Mouse (Mus musculus) hematopoietic stem cell, adult 5-6 weeks (primary cell): ENCODE measurements around the gene Phf11c. TPM values are rescaled to one million over a fixed set of nuclear protein-coding genes. Genes with fewer than 3 reads are reported as not detected.
"Not testable (repeated sequence)": the region's sequence is repeated elsewhere in the genome, so short reads cannot be mapped to it uniquely, and the experiment has no call there.

ENCODE experiments used
- ATAC-seq, 2 experiments: fragments of 125-278 bp in 1 of 2; replicated peaks in 1 of 2; 2 replicates each; pipeline ENCODE4 v1.8.0; 2016 to 2017; ENCODE audit warnings: inconsistent platforms in 2 of 2, mild to moderate bottlenecking in 2 of 2, moderate number of reproducible peaks in 2 of 2, low read depth in 1 of 2, moderate TSS enrichment in 1 of 2; ENCODE audit not compliant: low FRiP score in 2 of 2, poor library complexity in 2 of 2, severe bottlenecking in 2 of 2, insufficient read depth in 1 of 2, low TSS enrichment in 1 of 2
- total RNA-seq: library from RNA; stranded (forward); fragments of 172-1452, 232-1000 nt; gene quantifications from 2 replicates; pipeline ENCODE4 v1.2.3, GENCODE M21; 2017

Gene Phf11c
- 1.5 and 1.7 TPM in 2 replicates for total RNA-seq

- no peak for ATAC-seq
These were observed at the start of gene Phf11c for GRCm38 (mm10) chr14:59395281-59395680. Gene Phf11c (minus strand): TSS chr14:59395381.

DNA sequence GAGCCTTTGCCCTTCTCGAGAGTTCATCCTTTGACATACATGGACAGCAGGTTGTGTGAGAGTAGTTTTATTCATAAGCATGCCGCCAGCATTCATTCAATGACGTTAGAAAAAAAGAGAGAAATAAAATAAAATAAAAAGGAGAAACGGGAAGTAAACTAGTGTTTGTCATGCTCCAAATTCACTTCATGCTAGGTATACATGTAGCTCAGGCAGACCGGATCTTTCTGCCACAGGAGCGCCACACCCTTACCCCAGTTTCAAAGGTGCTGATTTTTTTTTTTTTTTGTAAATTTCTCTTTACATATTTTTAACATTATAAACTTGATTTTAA, 46.3 kb upstream of the Phf11c start:
- 0 out of 4 replicates have a peak, but pooled peaks of 1 of the 2 experiments have one; percentile 20 for ATAC-seq

DNA sequence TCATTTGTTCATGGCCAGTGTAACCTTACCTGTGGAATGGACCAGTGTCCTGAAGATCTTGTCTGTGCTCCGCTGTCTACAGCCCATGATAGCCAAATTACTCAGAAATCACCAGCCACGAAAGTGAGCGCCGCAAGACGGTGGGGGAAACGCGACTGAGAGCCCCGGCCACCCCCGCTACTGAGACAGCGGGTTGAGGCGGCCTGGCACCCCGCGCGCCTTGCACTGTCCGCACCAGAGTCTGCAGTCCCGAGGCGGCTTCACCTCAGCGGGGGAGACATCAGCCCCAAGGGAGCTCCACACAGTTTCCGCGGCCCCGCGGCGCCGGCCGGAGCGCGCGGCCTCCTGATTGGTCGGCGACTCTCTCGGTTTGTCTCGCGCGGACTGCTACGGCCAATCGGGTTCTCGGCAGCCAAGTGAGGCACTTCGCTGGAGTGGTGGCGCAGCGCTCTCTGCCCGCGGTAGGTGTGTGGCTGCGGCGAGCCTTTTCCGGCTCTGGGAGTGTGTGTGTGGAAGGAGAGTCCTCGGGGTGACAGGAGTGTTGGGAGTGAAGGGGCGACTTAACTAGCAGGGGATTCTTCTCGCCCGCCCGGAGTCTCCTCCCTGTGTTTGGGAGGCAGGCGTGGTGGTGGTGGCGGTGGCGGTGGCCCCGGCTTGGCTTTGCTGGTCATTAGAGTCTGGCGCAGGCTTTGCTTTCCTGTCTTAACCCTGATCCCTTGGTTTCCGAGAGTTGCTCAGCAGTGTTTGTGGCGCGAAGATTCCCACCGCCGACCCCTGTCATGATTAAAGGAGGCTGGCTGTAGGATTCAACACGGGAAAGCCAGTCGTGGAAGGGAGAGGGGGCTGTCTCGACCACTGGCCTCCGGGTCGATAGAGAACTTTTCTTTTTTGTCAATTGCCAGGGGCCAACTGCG, 45.6 kb upstream of the Phf11c start, which contains the start of the genes Setdb2 and Cab39l:
Setdb2 (minus strand) TSS at position 327 of the 914 bp plus-strand sequence.
Cab39l (plus strand) TSS at position 415 of the 914 bp plus-strand sequence.
- peak; percentile 98 to 99 for ATAC-seq

DNA sequence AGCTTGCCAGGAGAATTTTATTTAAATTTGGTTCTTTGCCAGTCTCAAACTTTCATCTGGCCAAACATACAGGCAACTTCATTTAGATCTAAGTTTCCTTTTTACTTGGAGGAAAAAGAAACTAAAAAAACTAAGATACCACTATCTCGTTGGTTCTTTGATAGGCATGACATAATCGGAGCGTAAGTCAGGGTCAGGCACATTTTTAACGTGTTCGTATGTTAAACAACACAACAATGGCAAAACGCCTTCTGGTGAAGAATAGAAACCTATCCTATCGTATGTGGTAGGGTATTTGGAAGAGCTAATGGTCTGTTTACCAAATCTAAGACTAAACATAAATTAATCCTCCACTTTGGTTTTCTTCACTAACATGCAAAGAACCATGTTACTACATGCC, 44.9 kb upstream of the Phf11c start:
- no peak for ATAC-seq

- ATAC-seq: no peak
These were observed 43.3 kb upstream of the Phf11c start for GRCm38 (mm10) chr14:59438505-59438904.

- no peak for ATAC-seq
These were observed 42.2 kb upstream of the Phf11c start for GRCm38 (mm10) chr14:59437398-59437797.

DNA sequence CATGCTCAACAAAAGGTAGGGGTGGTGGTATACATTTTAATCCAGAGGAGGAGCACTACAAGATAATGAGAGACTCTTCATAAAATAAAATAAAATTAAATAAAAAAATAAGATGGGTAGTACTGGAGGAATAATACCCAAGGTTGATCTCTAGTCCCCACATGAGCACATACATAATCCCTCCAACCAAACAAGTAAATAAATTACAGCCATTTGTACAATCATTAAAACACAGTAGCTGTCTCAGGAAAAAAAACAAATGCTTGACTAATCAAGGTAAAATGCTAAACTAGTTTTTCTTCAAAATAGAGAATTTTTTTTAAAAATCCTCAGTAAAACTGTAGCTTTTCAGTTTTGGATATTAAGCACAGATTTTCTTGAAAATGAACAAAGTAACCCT, 40.0 kb upstream of the Phf11c start:
- ATAC-seq: no peak

DNA sequence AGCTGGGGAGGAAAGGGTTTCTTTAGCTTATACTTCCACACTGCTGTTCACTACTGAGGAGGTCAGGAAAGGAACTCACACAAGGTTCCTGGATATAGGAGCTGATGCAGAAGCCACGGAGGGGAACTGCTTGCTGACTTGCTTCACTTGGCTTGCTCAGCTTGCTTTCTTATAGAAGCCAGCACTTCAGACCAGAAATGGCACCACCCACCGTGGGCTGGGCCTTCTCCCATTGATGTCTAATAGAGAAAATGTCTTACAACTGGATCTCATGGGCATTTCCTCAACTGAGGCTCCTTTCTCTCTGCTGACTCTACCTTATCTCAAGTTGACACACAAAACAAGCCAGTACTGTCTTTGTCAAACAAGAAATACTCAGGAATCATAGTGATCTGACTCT, 38.7 kb upstream of the Phf11c start:
- ATAC-seq: no peak

DNA sequence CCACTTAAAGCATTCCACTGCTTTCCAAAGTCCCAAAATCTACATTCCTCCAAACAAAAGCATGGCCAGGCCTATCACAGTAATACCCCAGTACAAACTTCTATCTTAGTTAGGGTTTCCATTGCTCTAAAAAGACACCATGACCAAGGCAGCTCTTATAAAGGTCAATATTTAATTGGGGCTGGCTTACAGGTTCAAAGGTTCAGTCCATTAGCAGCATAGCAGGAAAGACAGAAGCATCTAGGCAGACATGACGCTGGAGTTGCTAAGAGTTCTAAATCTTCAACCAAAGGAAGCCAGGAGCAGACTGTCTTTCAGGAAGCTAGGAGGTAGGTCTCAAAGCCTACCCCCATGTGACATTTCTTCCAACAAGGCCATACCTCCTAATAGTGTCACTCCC, 35.4 kb upstream of the Phf11c start:
- no peak for ATAC-seq

DNA sequence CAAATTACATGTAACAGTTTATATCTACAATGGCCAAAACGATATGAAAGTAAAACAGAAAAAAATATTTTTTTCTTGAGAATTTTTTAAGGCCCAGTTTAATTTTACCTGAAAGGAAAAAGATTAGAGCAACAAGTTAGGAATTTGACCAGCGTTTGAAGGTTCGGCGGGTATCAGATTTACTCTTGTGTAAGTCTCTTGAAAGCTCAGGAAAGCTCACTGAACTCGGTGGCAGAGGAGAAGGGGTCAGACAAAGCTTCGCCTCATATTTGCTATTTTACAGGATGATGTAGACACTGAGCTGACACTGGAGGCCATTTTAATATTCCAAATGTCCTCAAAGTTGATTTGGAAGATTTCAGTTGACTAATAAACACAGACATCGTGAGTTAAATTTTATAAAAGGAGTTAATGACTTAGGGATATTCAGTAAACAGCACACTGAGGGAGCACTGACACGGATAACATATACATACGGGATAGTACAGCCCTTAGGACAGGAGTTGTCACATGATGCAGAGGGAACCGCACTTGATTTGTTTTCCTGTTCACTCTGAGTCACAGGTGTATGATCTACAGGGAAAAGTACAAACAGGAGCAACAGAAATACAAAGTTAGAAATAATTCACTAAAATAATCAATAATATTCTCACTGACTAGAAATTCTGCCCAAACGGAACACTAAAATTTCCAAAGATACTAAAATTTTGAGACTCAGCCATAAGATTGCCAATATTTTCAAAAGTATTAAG, 27.9 kb upstream of the Phf11c start:
- ATAC-seq: no peak

DNA sequence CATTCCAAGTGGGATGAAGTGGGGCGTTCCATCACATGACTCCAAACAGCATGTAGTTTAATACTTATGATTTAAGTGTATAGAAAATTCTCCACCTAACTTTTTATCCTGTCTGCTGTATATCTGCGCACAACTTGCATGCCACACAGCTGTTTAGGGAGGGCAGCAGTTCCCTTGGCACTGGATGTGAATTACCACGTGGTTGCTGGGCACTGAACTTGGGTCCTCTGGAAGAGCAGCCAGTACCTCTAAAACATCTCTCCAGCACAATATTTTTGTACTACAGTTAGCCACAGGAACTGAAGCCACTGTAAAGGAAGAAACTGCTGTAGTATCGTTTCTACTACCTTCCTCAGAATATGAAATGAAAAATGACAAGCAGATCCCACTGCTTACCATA, 23.0 kb upstream of the Phf11c start:
- no peak for ATAC-seq

- not testable (repeated sequence) for ATAC-seq
These were observed 19.8 kb upstream of the Phf11c start for GRCm38 (mm10) chr14:59414979-59415378.

DNA sequence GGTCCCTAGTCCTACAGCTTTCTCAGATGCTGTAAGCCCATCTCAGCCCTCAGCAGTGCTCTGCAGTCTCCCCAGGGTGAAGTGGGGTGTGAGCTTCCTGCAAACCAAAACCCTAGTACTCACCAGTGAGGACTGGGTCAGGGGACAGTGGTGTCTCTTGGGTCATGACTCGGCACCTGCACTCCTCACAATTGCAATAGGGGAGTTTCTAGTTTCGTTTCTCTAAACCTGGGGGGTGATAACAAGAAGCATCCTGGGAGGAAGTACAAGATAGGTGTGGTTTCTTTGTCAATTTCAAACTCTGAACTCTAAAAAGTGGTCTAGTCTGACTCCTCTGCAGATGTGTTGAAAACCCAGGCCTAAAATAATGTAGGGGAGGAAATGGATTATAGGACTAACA, 1.8 kb upstream of the Phf11c start:
- ATAC-seq: peak; percentile 53 to 62; a peak in 2 of 4 replicates

DNA sequence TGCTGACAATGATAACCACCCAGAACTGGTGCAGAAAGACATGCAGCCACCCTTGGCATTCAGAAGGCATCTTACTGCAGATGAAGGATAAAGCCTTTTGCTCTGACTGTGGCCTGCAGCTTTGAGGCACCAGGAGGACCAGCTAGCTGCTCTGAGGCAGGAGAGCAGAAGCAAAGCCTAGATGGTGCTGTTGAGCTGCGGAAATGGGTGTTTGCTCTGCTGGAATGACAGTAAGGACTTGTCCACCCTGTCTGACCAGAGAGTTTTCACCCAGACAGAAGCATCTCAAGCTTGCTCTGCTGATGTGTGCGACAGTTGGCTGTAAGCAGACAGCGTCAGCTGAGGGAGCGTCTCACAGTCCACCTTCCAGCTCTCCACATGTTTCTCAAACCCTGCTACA, 5.0 kb downstream of the Phf11c start:
- ATAC-seq: not testable (repeated sequence)

DNA sequence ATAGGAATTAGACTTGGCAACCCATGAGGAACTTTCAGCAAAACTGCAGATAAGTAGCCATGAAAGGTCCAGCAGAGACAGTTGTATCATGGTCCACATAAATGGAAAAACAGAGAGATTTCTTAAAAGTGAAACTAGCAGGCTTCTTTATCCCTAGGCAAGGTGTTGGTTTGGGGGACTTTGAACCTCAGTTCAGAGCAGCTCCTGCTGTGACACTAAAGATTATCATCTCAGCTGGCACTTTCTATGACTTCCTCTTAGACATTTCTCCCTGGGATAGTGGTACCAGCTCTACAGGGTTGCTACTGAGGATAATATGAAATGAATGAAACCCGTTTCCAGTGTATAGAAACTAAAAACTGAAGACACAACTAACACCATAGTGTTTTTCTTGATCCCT, 5.6 kb downstream of the Phf11c start:
- ATAC-seq: no peak

DNA sequence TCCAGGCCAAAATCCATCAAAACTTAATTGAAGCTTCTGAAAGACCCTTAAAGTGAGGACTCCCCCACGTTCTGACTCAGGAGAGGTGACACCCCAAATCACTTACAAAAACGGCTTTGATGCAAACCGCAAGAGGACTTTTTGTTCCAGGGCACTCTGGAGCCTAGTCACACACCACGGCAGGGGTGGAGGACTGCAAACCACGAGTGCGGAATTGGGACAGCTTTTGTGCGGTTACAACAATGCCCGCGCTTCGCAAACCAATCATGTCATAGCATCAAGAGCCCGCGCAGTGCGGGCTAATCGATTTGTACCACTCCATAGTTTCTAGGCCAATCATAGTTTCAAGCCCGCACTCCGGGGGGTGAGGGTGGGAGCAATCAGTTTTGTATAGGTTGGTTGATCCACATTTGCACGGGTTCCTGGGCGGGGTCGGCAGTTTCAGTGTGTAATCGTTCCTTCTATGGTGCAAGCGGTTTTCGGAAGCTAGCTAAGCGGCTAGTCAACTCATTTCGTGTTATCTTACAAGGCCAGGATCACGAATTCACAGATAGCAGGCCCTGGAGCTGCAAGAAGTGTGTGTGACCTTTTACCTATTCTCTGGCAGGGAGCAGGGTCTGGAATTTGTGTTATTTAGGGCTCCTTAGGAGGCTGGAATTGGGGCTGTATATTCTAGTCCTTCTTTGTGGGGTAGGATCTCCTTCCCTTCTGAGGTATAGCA, 24.7 kb downstream of the Phf11c start:
- ATAC-seq: no peak

GRCm38 (mm10) chr14:59366386-59367105, 28.6 kb downstream of the Phf11c start:
- no peak for ATAC-seq
